Mouse (Mus musculus): ENCODE measurements around the gene Nfatc4. TPM values are rescaled to one million over a fixed set of nuclear protein-coding genes. Genes with fewer than 3 reads are reported as not detected.
A peak's percentile ranks its signal among the peaks of the same experiment; 100 is the strongest.

Nfatc4 gene
- polyA plus RNA-seq, 1 experiment from 2014 or later, result 115 TPM

DNA sequence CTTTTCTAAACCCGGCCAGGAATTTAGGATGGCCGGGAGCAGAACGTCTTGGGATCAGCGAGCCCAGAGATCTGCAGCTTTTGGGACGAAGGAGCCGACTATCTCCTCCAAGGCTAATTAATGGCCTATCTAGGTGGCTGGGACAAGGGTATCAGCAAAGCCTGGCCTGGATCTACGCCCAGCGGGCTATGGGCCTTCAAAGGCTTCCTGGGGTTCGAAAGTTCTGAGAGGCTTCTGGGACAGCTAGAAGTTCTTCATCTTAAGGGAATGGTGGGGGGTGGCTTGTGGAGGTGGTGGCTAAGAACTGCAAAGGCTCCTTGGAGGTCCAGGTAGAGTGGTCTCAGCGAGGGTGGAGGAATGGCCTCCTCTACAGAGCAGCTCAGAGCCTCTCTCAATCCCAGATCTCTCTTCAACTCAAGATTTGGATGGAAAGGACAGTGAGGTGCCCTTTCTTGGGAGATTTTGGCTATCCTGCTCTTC, 1.1 kb downstream of the Nfatc4 start:
- Histone ChIP-seq H3K9me3 (replicated peaks) (no peaks in the 10 kb centered on the region), H3K4me1 (peaks cover 45% of the 10 kb centered on the region), H3K4me3 (replicated peaks) (peak overlapping the region; percentile 77), H3K27ac (replicated peaks) (peak overlapping the region; percentile 100), H3K4me2 (replicated peaks) (peak overlapping the region; percentile 76), H3K27me3 (no peaks in the 10 kb centered on the region), H3K36me3 (peaks cover 10% of the 10 kb centered on the region), H3K9ac (peak overlapping the region; percentile 44)
- 4% methylated on average over 10 of the region's 10 CpGs for WGBS
- ATAC-seq (ENCODE audit: insufficient number of reproducible peaks, low FRiP score, low TSS enrichment, low read depth), result no peak

DNA sequence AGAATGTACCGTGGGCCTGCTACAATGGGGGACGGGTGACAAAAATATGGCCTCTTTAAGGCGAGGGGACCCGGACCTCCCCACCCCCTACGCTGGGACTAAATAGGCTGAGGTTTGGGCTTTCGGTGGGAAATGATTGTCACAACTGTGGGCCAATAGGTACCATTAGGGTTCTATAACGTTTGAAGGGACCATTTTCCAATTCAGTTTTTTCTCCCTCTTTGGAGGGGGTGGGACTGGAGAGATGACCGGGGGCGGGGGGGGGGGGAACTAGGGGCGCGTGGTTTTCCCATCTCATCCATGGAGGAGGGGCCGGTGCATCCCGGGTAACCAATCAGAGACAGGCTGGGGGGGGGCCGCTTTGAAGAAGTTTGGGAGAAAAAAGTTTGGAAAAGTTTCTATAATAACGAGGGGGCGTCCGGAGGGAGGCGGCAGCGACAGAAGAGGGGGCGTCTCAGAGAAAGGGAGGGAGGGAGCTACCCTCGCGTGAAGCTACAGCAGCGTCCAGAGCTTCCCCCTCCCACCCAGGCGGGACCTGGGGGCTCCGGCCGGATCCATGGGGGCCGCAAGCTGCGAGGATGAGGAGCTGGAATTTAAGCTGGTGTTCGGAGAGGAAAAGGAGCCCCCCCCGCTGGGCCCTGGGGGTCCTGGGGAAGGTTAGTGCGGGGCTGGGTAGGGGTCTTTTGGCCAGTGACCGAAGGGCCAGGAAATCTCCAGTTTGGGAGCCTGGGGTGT, 1.7 kb downstream of the Nfatc4 start:
- Histone ChIP-seq H3K4me3 (replicated peaks) (peak overlapping the region; percentile 77), H3K27me3 (no peaks in the 10 kb centered on the region), H3K27ac (replicated peaks) (peak overlapping the region; percentile 100), H3K36me3 (peaks cover 17% of the 10 kb centered on the region), H3K9me3 (replicated peaks) (no peaks in the 10 kb centered on the region), H3K4me1 (peaks cover 51% of the 10 kb centered on the region), H3K9ac (peak overlapping the region; percentile 90), H3K4me2 (replicated peaks) (peak overlapping the region; percentile 76)
- peak; percentile 61 for ATAC-seq (ENCODE audit: insufficient number of reproducible peaks, low FRiP score, low TSS enrichment, low read depth)
- WGBS, result under 1% methylated on average over 27 of the region's 32 CpGs

DNA sequence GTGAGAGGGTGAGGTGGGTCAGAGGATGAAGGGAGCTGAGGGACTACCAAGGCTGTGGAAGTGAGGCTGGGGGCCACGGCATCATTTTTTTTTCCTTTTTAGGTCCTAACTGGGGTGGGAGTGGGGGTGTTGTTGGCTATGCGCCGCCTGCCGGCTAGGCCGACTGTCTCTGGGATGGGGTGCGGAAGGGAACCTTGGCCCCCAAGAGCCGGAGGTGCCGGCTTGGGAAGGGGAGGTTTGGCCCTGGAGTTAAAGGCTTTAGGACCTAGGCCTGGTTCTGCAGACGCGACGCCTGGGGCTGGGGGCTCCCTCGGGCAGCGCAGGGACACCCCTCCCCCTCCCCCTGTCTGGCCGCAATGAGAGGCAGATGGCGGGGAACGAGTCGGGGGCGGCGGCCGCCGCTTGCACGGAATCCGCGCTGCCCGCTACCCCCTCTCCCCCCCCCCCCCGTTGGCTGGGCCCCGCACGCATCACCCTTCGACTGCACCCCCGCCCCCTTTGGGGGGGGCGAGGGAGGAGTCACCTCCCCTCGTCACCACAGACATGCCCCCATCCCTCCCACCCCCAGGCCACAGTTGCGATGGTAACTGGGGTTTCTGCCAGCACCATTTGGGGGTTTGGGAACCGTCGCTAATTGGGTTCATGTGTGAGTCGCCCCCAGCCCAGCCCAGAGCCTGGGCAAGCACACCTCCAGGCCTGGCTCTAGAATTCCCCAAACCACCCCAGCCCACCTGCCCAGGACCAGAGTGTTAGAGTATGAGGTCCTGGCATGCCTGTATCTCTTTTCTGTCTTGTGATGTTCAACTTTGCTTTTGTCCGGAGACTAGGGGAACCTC, 2.5 kb downstream of the Nfatc4 start:
- Histone ChIP-seq H3K9ac (peak overlapping the region; percentile 90), H3K4me1 (peaks cover 55% of the 10 kb centered on the region), H3K4me2 (replicated peaks) (peak overlapping the region; percentile 76), H3K27ac (replicated peaks) (peak overlapping the region; percentile 100), H3K4me3 (replicated peaks) (peak overlapping the region; percentile 77), H3K36me3 (peaks cover 24% of the 10 kb centered on the region), H3K9me3 (replicated peaks) (no peaks in the 10 kb centered on the region), H3K27me3 (no peaks in the 10 kb centered on the region)
- peak; percentile 26 for ATAC-seq (ENCODE audit: insufficient number of reproducible peaks, low FRiP score, low TSS enrichment, low read depth)
- 1% methylated on average over 27 of the region's 37 CpGs for WGBS

GRCm38 (mm10) chr14:55826142-55826541, 3.2 kb downstream of the Nfatc4 start:
- peak overlapping the region; percentile 77 for H3K4me3 ChIP-seq (replicated peaks)
- no peaks in the 10 kb centered on the region for H3K27me3 ChIP-seq
- H3K4me1 ChIP-seq, result peaks cover 55% of the 10 kb centered on the region
- peak overlapping the region; percentile 15 for H3K9ac ChIP-seq
- 9% methylated on average over 15 of the region's 15 CpGs for WGBS
- H3K9me3 ChIP-seq (replicated peaks), result no peaks in the 10 kb centered on the region
- peak overlapping the region; percentile 100 for H3K27ac ChIP-seq (replicated peaks)
- ATAC-seq (ENCODE audit: insufficient number of reproducible peaks, low FRiP score, low TSS enrichment, low read depth), result no peak
- H3K4me2 ChIP-seq (replicated peaks), result peak overlapping the region; percentile 76
- peaks cover 32% of the 10 kb centered on the region for H3K36me3 ChIP-seq

GRCm38 (mm10) chr14:55826551-55827340, 3.8 kb downstream of the Nfatc4 start:
- Histone ChIP-seq H3K36me3 (peaks cover 38% of the 10 kb centered on the region), H3K4me2 (replicated peaks) (peak overlapping the region; percentile 76), H3K4me3 (replicated peaks) (peak overlapping the region; percentile 77), H3K9me3 (replicated peaks) (no peaks in the 10 kb centered on the region), H3K9ac (peak overlapping the region; percentile 15), H3K27ac (replicated peaks) (peak overlapping the region; percentile 100), H3K4me1 (peaks cover 59% of the 10 kb centered on the region), H3K27me3 (no peaks in the 10 kb centered on the region)
- WGBS, result 14% methylated on average over 41 of the region's 41 CpGs
- ATAC-seq (ENCODE audit: insufficient number of reproducible peaks, low FRiP score, low TSS enrichment, low read depth), result no peak

DNA sequence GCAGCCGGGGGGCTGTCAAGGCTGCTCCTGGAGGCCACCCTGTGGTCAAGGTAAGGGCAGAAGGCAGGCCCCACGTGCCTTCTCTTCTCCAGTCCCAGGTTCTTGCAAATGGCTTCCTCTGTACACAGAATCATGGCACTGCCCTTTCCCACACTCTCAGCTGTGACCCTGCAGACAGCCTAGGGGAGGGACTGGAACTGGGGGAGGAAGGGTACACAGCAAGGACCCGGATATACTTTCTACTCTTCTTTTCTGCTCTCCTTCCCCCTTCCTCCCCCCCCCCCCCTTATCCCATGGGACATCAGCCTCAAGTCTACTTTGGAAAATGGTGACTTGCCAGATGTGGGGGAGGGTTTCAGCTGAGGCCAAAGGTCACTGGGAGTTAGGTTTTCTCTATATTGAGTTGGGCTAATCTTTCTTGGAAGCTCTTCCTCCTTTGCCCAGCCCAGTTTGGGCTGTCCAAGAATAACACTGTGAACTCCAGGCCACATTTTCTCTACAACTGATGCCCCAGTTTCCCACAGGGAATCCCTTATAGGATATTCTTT, 5.8 kb downstream of the Nfatc4 start:
- no peaks in the 10 kb centered on the region for H3K27me3 ChIP-seq
- H3K4me3 ChIP-seq (replicated peaks), result peak overlapping the region; percentile 13; the same call in 1 of the 2 replicates
- WGBS, result 50% methylated on average over 3 of the region's 3 CpGs
- peak overlapping the region; percentile 76 for H3K4me2 ChIP-seq (replicated peaks)
- H3K36me3 ChIP-seq, result peaks cover 52% of the 10 kb centered on the region
- H3K4me1 ChIP-seq, result peaks cover 63% of the 10 kb centered on the region
- no peaks in the 10 kb centered on the region for H3K9me3 ChIP-seq (replicated peaks)
- ATAC-seq (ENCODE audit: insufficient number of reproducible peaks, low FRiP score, low TSS enrichment, low read depth), result no peak
- no peak overlapping the region for H3K9ac ChIP-seq
- no peak overlapping the region for H3K27ac ChIP-seq (replicated peaks)

GRCm38 (mm10) chr14:55829854-55830253, 6.9 kb downstream of the Nfatc4 start:
- Histone ChIP-seq H3K4me2 (replicated peaks) (no peak overlapping the region), H3K4me3 (replicated peaks) (no peak overlapping the region), H3K27me3 (no peaks in the 10 kb centered on the region), H3K36me3 (peaks cover 52% of the 10 kb centered on the region), H3K4me1 (peaks cover 63% of the 10 kb centered on the region), H3K9ac (no peak overlapping the region), H3K9me3 (replicated peaks) (no peaks in the 10 kb centered on the region), H3K27ac (replicated peaks) (no peak overlapping the region)
- no peak for ATAC-seq (ENCODE audit: insufficient number of reproducible peaks, low FRiP score, low TSS enrichment, low read depth)
- 85% methylated on average over 16 of the region's 16 CpGs for WGBS

DNA sequence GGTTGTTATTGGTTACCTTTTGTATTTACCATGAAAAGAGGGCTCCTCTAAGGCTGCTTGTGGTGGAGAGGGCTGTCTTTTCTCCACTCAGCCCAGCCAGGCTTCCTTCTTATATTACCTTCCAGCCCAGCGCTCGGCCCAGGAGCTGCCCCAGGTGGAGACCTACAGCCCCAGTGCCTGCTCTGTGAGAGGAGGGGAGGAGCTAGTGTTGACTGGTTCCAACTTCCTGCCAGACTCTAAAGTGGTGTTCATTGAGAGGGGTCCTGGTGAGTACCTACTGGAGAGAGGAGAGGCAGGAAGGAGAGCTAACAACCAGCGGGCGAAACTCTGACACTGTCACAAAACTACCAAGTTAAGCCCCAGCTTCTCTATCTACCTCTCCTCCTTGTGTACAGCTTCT, 7.4 kb downstream of the Nfatc4 start:
- ATAC-seq (ENCODE audit: insufficient number of reproducible peaks, low FRiP score, low TSS enrichment, low read depth), result no peak
- 77% methylated on average over 4 of the region's 4 CpGs for WGBS
- Histone ChIP-seq H3K27ac (replicated peaks) (no peak overlapping the region), H3K4me3 (replicated peaks) (no peak overlapping the region), H3K9me3 (replicated peaks) (no peaks in the 10 kb centered on the region), H3K9ac (no peak overlapping the region), H3K4me2 (replicated peaks) (no peak overlapping the region), H3K36me3 (peaks cover 52% of the 10 kb centered on the region), H3K4me1 (peaks cover 61% of the 10 kb centered on the region), H3K27me3 (no peaks in the 10 kb centered on the region)

DNA sequence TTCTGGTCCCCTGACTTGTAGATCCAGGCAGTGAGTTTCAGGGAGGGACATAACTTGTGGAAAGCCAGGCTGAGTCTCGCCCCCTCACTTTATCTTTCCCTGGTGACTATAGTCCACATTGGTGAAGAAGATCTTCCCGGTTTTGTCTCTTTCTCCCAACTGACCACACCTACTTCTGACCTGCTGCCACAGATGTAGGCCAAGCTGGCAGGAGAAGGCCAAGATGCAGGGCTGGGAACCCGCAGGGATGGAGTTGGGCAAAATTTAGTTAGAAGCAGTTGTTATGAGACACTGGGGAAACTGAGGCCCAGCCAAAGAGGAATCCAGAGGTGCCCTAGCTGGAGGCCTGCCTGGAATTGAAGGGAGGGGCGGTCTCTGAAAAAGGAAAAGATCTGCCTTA, 10.2 kb downstream of the Nfatc4 start:
- Histone ChIP-seq H3K4me3 (replicated peaks) (no peak overlapping the region), H3K27ac (replicated peaks) (no peak overlapping the region), H3K9me3 (replicated peaks) (no peaks in the 10 kb centered on the region), H3K9ac (no peak overlapping the region), H3K4me1 (peaks cover 49% of the 10 kb centered on the region), H3K27me3 (no peaks in the 10 kb centered on the region), H3K36me3 (peaks cover 51% of the 10 kb centered on the region), H3K4me2 (replicated peaks) (no peak overlapping the region)
- no peak for ATAC-seq (ENCODE audit: insufficient number of reproducible peaks, low FRiP score, low TSS enrichment, low read depth)
- WGBS, result 78% methylated on average over 4 of the region's 4 CpGs

DNA sequence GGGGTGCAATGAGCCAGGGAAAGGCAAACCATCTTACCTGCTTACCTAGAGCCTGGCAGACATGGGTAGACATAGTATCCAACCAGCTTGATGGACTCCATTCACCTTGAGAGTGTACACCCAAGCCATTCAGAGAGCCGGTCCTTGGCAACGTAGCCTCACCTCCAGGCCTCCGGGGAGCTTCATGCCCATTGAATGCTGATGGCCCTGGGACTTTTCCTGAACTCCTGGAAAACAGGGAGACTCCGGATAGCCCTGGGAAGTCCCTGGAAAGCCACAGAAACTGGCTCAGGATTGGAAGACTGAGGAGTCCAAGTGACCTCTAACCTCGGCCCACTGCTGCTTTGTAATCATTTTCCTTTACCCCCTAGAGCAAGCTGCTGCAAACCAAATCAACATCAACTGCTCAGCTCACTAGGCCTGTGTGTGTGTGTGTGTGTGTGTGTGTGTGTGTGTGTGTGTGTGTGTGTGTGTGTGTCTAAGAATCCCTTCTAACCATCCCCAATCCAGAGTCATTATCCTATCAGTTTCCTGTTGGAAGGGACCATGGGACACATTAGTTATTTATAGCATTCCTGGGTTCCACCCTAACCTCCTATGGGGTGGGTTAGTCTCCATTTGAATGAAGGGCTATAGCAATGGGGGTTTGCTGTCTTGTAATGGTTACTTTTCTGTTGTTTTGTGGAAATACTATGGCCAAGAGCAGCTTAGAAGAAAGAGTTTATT, 12.0 kb downstream of the Nfatc4 start:
- H3K4me2 ChIP-seq (replicated peaks), result no peak overlapping the region
- peaks cover 30% of the 10 kb centered on the region for H3K4me1 ChIP-seq
- no peaks in the 10 kb centered on the region for H3K27me3 ChIP-seq
- WGBS, result 58% methylated on average over 5 of the region's 5 CpGs
- H3K9me3 ChIP-seq (replicated peaks), result no peaks in the 10 kb centered on the region
- no peak for ATAC-seq (ENCODE audit: insufficient number of reproducible peaks, low FRiP score, low TSS enrichment, low read depth)
- no peak overlapping the region for H3K4me3 ChIP-seq (replicated peaks)
- H3K36me3 ChIP-seq, result peaks cover 33% of the 10 kb centered on the region
- H3K9ac ChIP-seq, result no peak overlapping the region
- peak overlapping the region; percentile 48; the same call in 1 of the 2 replicates for H3K27ac ChIP-seq (replicated peaks)
